Comparison of ENCODE assay signal across 25 mouse cellular contexts in the genomic region with DNA sequence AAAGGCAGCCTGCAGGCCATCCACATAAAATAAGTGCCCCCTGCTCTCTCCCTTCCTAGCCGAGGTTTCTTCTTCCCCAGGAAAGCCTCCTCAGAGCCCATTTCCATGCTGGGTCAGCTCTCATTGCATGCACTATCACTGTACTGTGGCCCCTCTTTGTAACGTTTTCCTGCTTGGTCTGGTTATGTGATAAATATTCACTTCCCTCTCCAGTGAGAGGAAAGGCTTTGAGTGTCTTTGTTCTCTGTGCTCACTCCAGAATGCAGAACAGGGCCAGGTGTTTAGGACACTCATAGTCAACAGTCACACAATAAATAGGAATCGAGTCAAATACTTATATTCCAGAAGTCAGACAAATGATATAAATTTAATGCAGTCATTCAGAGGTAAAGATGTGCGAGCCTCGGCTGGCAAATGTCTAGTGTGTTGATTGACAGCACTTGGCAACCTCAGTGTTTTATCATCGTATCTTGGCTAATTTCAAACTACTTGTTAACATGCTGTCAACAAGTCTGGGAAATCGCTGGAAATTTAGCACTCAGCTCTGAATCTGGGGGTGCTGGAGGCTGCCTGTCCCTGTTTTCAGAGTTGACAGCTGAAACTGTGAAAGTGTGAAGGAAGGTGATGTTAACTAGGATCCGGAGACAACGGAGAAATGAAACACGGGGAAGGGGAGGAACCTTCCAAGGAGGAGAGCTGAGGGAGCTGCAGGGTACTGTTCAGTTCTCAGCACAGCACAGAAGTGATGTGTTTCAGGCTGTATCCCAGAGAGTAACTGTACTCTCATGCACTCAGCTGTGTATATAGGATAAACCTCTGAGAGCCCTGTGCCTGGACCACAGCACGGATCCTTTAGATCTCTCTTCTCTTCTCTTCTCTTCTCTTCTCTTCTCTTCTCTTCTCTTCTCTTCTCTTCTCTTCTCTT. TPM values are rescaled to one million over a fixed set of nuclear protein-coding genes. Genes with fewer than 3 reads are reported as not detected.
DNase-seq lines count a peak whose midpoint lies in the region; ATAC-seq and TF ChIP-seq lines count a peak whose summit lies in the region.
"Had no signal": no experiment of that assay in that cellular context is flagged by ENCODE, and none has a peak within 500 bp of the region (broad histone marks: within the 10 kb centered on the region; RNA-seq: fewer than 3 reads in every experiment).

No protein-coding gene starts in this region.

- H3K4me2 ChIP-seq in heart, embryonic 12.5 days: peak overlapping the region; percentile 8
- H3K4me2 ChIP-seq: embryonic facial prominence, embryonic 15.5 days; limb, embryonic 15.5 days; lung, embryonic 14.5 days; midbrain, embryonic 12.5 days; neural tube, embryonic 12.5 days had no signal

- no peak overlapping the region for H3K27ac ChIP-seq in heart, embryonic 12.5 days (ENCODE audit: poor library complexity, severe bottlenecking)
- no peak overlapping the region for H3K27ac ChIP-seq in kidney, adult 2 months (ENCODE audit: insufficient read depth, low read depth, low read length)
- H3K27ac ChIP-seq: embryonic facial prominence, embryonic 15.5 days; hindbrain, postnatal 0 days; kidney, postnatal 0 days; limb, embryonic 15.5 days; liver, embryonic 14.5 days; midbrain, embryonic 12.5 days; neural tube, embryonic 12.5 days had no signal

- DNase-seq in heart, adult 9 months (ENCODE audit: low spot score in 2 of 2): no peak
- peak; percentile 27 for DNase-seq in right cerebral cortex, adult 18-20 months
- DNase-seq in right cerebral cortex, postnatal 4 days: no peak
- peak; percentile 51 for DNase-seq in brain, embryonic 18.5 days (ENCODE audit: low read depth, low spot score)
- DNase-seq in frontal cortex, adult 2 months (ENCODE audit: extremely low spot score in 1 of 2, low spot score in 1 of 2): peak; percentile 44 to 53
- DNase-seq in kidney, adult 2 months: no peak
- no peak for DNase-seq in ovary, postnatal 10 days (ENCODE audit: low spot score)
- DNase-seq: adrenal gland, adult 2 months; B cell, adult 2 months; cerebellum, adult 9-10 months; layer of hippocampus, adult 9-11 months; lung, embryonic 14.5 days; retina, postnatal 1 day; spleen, adult 18-20 months had no signal

- no peak for ATAC-seq in heart, embryonic 12.5 days (ENCODE audit: insufficient number of reproducible peaks, low FRiP score)
- ATAC-seq: hindbrain, postnatal 0 days; intestine, embryonic 16.5 days had no signal

- 21% methylated on average over 11 of the region's 11 CpGs for WGBS in heart, embryonic 12.5 days
- WGBS in kidney, adult 2 months: 66% methylated on average over 11 of the region's 11 CpGs

- H3K27me3 ChIP-seq in heart, embryonic 12.5 days (replicated peaks): peaks cover 78% of the 10 kb centered on the region
- H3K27me3 ChIP-seq in kidney, adult 2 months (replicated peaks; ENCODE audit: control insufficient read depth, insufficient read depth, low read length): no peaks in the 10 kb centered on the region
- H3K27me3 ChIP-seq: CH12.LX; embryonic facial prominence, embryonic 15.5 days; limb, embryonic 15.5 days; midbrain, embryonic 12.5 days; neural tube, embryonic 12.5 days had no signal

- H3K36me3 ChIP-seq in heart, embryonic 12.5 days: no peaks in the 10 kb centered on the region
- H3K36me3 ChIP-seq in kidney, adult 2 months (ENCODE audit: control insufficient read depth, insufficient read depth, low read length): no peaks in the 10 kb centered on the region
- H3K36me3 ChIP-seq: embryonic facial prominence, embryonic 15.5 days; G1E; limb, embryonic 15.5 days; midbrain, embryonic 12.5 days; neural tube, embryonic 12.5 days had no signal

- TF ChIP-seq CTCF in kidney, adult 2 months (conservative IDR thresholded peaks at IDR 0.05; ENCODE audit: insufficient read depth, insufficient read length, low read depth, low read length): no peak

- peaks cover 14% of the 10 kb centered on the region; the same call in 1 of the 2 replicates for H3K9me3 ChIP-seq in heart, embryonic 12.5 days (replicated peaks)
- H3K9me3 ChIP-seq: embryonic facial prominence, embryonic 15.5 days; limb, embryonic 15.5 days; midbrain, embryonic 12.5 days; neural tube, embryonic 12.5 days had no signal

- H3K4me3 ChIP-seq in heart, embryonic 12.5 days: no peak overlapping the region
- no peak overlapping the region for H3K4me3 ChIP-seq in kidney, adult 2 months (ENCODE audit: insufficient read depth, low read depth, low read length)
- H3K4me3 ChIP-seq: embryonic facial prominence, embryonic 15.5 days; limb, embryonic 15.5 days; midbrain, embryonic 12.5 days; neural tube, embryonic 12.5 days had no signal

- 0 out of 2 replicates have a peak, but pooled peaks cover 9% of the 10 kb centered on the region for H3K4me1 ChIP-seq in heart, embryonic 12.5 days (replicated peaks)
- no peaks in the 10 kb centered on the region for H3K4me1 ChIP-seq in kidney, adult 2 months (ENCODE audit: control insufficient read depth, insufficient read depth, low read length)
- H3K4me1 ChIP-seq: embryonic facial prominence, embryonic 15.5 days; limb, embryonic 15.5 days; midbrain, embryonic 12.5 days; neural tube, embryonic 12.5 days had no signal

- TF ChIP-seq POLR2A in kidney, adult 2 months (IDR thresholded peaks at IDR 0.05; ENCODE audit: low read depth, low read length): no peak

- H3K9ac ChIP-seq in heart, embryonic 12.5 days: no peak overlapping the region
- H3K9ac ChIP-seq: embryonic facial prominence, embryonic 15.5 days; limb, embryonic 15.5 days; liver, embryonic 14.5 days; lung, embryonic 14.5 days; midbrain, embryonic 12.5 days; neural tube, embryonic 12.5 days had no signal

RNA-seq across cellular contexts. Expression of a gene that starts 46.0 kb away (rescaled TPM):
- 0.42 and 0.84 TPM in 2 replicates for polyA plus RNA-seq in heart, embryonic 12.5 days (2016; fragmentation: Nextera tagmentation; extraction: Ambion mirVana)
- polyA plus RNA-seq in frontal cortex, adult 2 months (2012; rRNA removed): 0.08 and 0.19 TPM in 2 replicates
- polyA plus RNA-seq in kidney, adult 2 months (2012; rRNA removed): 15.4 and 20.3 TPM in 2 replicates
- polyA plus RNA-seq: G1E had no signal

Comparison
In these comparisons a context has a peak if more than half of its experiments do, and no peak if none do; other contexts are left out.
1. DNase-seq: peak in right cerebral cortex, adult 18-20 months (single experiment), brain, embryonic 18.5 days (single experiment) and frontal cortex, adult 2 months (2 of 2); none in heart, adult 9 months (0 of 2), right cerebral cortex, postnatal 4 days (single experiment), kidney, adult 2 months (single experiment) and ovary, postnatal 10 days (single experiment).